Mouse (Mus musculus) brain, embryonic 14.5 days (tissue): ENCODE measurements around the gene Hsdl1. TPM values are rescaled to one million over a fixed set of nuclear protein-coding genes. Genes with fewer than 3 reads are reported as not detected.

Experiments
- DNase-seq: peaks from one replicate; pipeline ENCODE4 v3.0.0-alpha.2; 2011; ENCODE audit warnings: low read depth
- CTCF ChIP-seq: fragments of 200-500 bp; IDR thresholded peaks from 2 replicates; pipeline ENCODE4 v1.5.1; 2012; ENCODE audit warnings: inconsistent platforms, mild to moderate bottlenecking, moderate library complexity, borderline replicate concordance; ENCODE audit not compliant: insufficient read depth, insufficient read length; ENCODE audit errors: extremely low read depth
- POLR2A ChIP-seq: fragments of 200-500 bp; IDR thresholded peaks from 2 replicates; pipeline ENCODE4 v1.6.1; 2012; ENCODE audit warnings: mild to moderate bottlenecking, inconsistent platforms, borderline replicate concordance; ENCODE audit not compliant: poor library complexity, insufficient read depth, insufficient read length, severe bottlenecking; ENCODE audit errors: extremely low read depth
- polyA plus RNA-seq: library from polyadenylated mRNA; depleted of rRNA; stranded (reverse); fragments of >200 nt; gene quantifications from 2 replicates; pipeline ENCODE4 v1.2.3, GENCODE M21; 2012; rRNA removed

The Hsdl1 gene
- polyA plus RNA-seq, 1 experiment, result 101 TPM

DNA sequence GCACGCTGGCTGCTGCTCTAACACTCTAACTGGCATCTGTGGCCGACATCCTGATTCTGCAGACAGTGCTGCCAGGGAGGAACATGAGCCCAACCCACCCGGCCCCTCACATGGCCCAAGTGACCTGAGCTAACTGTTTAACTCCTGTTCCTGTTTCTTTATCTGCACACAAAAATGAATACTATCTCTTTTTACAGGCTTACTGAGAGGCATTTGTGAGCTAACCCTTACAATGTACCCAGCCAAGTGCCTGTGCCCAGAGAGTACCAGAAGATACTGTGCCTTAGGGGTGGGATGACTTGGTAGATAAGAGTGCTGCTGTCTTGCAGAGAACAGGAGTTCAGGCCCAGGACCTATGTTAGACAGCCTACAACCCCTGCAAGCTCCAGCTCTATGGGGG lies 60.0 kb downstream of the Hsdl1 start:
- DNase-seq, result no peak
- TF ChIP-seq CTCF (no peak), POLR2A (no peak)

DNA sequence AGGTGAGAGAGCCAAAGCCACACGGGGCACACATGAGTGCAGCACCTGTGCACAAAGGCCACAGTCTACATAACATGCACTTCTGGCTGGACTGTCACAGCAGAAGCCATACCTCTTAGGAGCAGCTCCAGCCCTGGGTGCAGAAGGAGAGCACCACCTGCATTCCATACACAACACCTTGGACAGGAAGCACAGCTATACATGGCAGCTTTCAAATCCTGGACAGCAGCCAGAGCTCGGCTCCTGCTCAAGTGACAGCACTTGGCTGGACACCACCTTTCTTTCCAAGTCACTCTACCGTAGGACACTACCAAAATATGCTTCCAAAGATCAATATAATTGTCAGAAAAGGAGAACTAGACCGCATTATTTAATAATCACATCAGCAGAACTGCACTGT lies 61.6 kb downstream of the Hsdl1 start:
- TF ChIP-seq CTCF (no peak), POLR2A (no peak)
- DNase-seq, result no peak

Other genes starting within 250 kb of the Hsdl1 start
- 380 and 399 TPM in 2 replicates for gene Hsbp1, start 230.7 kb downstream of the Hsdl1 start, polyA plus RNA-seq
- gene Mlycd, start 180.3 kb downstream of the Hsdl1 start, polyA plus RNA-seq, result 16.3 and 19.5 TPM in 2 replicates
- gene Osgin1, start 141.1 kb downstream of the Hsdl1 start, polyA plus RNA-seq, result 0.41 and 0.69 TPM in 2 replicates
- gene Necab2, start 128.5 kb downstream of the Hsdl1 start, polyA plus RNA-seq, result 32.6 and 43.5 TPM in 2 replicates
- 0.16 and 0.19 TPM in 2 replicates for gene Slc38a8, start 73.5 kb downstream of the Hsdl1 start, polyA plus RNA-seq
- gene Mbtps1, start 16.4 kb downstream of the Hsdl1 start, polyA plus RNA-seq, result 89.9 and 96.7 TPM in 2 replicates
- gene Dnaaf1, start 52 bp upstream of the Hsdl1 start, polyA plus RNA-seq, result 0.40 and 0.44 TPM in 2 replicates
- gene Taf1c, start 30.0 kb upstream of the Hsdl1 start, polyA plus RNA-seq, result 24.0 and 36.7 TPM in 2 replicates
- 0.12 and 0.25 TPM in 2 replicates for gene Adad2, start 37.6 kb upstream of the Hsdl1 start, polyA plus RNA-seq
- gene Kcng4, start 60.5 kb upstream of the Hsdl1 start, polyA plus RNA-seq, result 0.14 and 0.23 TPM in 2 replicates
- 3.1 TPM in 2 replicates for gene Wfdc1, start 91.2 kb upstream of the Hsdl1 start, polyA plus RNA-seq
- 0.24 and 0.38 TPM in 2 replicates for gene Atp2c2, start 124.8 kb upstream of the Hsdl1 start, polyA plus RNA-seq
- 13.5 and 16.1 TPM in 2 replicates for gene Tldc1, start 203.2 kb upstream of the Hsdl1 start, polyA plus RNA-seq